Mouse (Mus musculus) MEL (cell line): ENCODE measurements around the gene Spats1.

Experiments used
- BHLHE40 ChIP-seq: IDR thresholded peaks from 2 replicates; pipeline ENCODE4 v1.6.1; 2012; ENCODE audit warnings: low read depth, mild to moderate bottlenecking, inconsistent platforms, low read length, improper control_type of control experiment, borderline replicate concordance
- CTCF ChIP-seq, 3 experiments: IDR thresholded peaks in 2 of 3; conservative IDR thresholded peaks in 1 of 3; 2 replicates each; pipeline ENCODE4 v1.5.1; 2011 to 2012; ENCODE audit warnings: low read length in 3 of 3, low read depth in 2 of 3, mild to moderate bottlenecking in 2 of 3, improper control_type of control experiment in 1 of 3, inconsistent platforms in 1 of 3, mixed read lengths in 1 of 3, moderate library complexity in 1 of 3; ENCODE audit not compliant: control insufficient read depth in 1 of 3, insufficient read depth in 1 of 3, poor library complexity in 1 of 3, severe bottlenecking in 1 of 3
- HCFC1 ChIP-seq: IDR thresholded peaks from 2 replicates; pipeline ENCODE4 v1.6.1; 2012; ENCODE audit warnings: low read depth, mild to moderate bottlenecking, inconsistent platforms, low read length, improper control_type of control experiment, moderate library complexity
- JUND ChIP-seq: IDR thresholded peaks from 2 replicates; pipeline ENCODE4 v1.6.1; 2011; ENCODE audit warnings: low read depth, mild to moderate bottlenecking, improper control_type of control experiment, low read length
- NRF1 ChIP-seq: IDR thresholded peaks from 2 replicates; pipeline ENCODE4 v1.6.1; 2014; ENCODE audit warnings: low read depth, mild to moderate bottlenecking, inconsistent platforms, low read length, improper control_type of control experiment, moderate library complexity; ENCODE audit not compliant: poor library complexity, insufficient read depth, severe bottlenecking
- POLR2A ChIP-seq, 2 experiments: IDR thresholded peaks; 2 replicates each; pipeline ENCODE4 v1.6.1; 2011 to 2012; ENCODE audit warnings: low read length in 2 of 2, mild to moderate bottlenecking in 2 of 2, control low read depth in 1 of 2, improper control_type of control experiment in 1 of 2, low read depth in 1 of 2, moderate library complexity in 1 of 2; ENCODE audit not compliant: control insufficient read depth in 1 of 2, insufficient read depth in 1 of 2, poor library complexity in 1 of 2
- POLR2AphosphoS2 ChIP-seq: IDR thresholded peaks from 2 replicates; pipeline ENCODE4 v1.6.1; 2011; ENCODE audit warnings: low read length, improper control_type of control experiment
- POLR2AphosphoS5 ChIP-seq: IDR thresholded peaks from 2 replicates; pipeline ENCODE4 v1.6.1; 2012; ENCODE audit warnings: low read depth, borderline replicate concordance, mild to moderate bottlenecking, inconsistent platforms, low read length, moderate library complexity, mixed read lengths
- TAL1 ChIP-seq: IDR thresholded peaks from 2 replicates; pipeline ENCODE4 v1.6.1; 2012; ENCODE audit warnings: mild to moderate bottlenecking, inconsistent platforms, low read length, moderate library complexity, mixed read lengths
- TCF12 ChIP-seq: IDR thresholded peaks from 2 replicates; pipeline ENCODE4 v1.6.1; 2014; ENCODE audit warnings: low read depth, mild to moderate bottlenecking, inconsistent platforms, low read length, improper control_type of control experiment, moderate library complexity
- UBTF ChIP-seq: IDR thresholded peaks from 2 replicates; pipeline ENCODE4 v1.6.1; 2012; ENCODE audit warnings: low read depth, mild to moderate bottlenecking, inconsistent platforms, low read length, improper control_type of control experiment, moderate library complexity, borderline replicate concordance; ENCODE audit not compliant: insufficient read depth

- TF ChIP-seq HCFC1: no peak
- TF ChIP-seq POLR2A (IDR thresholded peaks at IDR 0.05; ENCODE audit: control insufficient read depth in 1 of 2, insufficient read depth in 1 of 2, low read depth in 1 of 2, low read length in 2 of 2, poor library complexity in 1 of 2): no peak
- TF ChIP-seq POLR2AphosphoS2: no peak
- no peak for TF ChIP-seq CTCF (IDR thresholded peaks at IDR 0.05 in 2 of 3, conservative IDR thresholded peaks at IDR 0.05 in 1 of 3; ENCODE audit: control insufficient read depth in 1 of 3, insufficient read depth in 1 of 3, low read depth in 2 of 3, low read length in 3 of 3, poor library complexity in 1 of 3, severe bottlenecking in 1 of 3)
- TF ChIP-seq BHLHE40: no peak
- no peak for TF ChIP-seq POLR2AphosphoS5
- TF ChIP-seq TAL1: no peak
- no peak for TF ChIP-seq TCF12
- no peak for TF ChIP-seq JUND
- TF ChIP-seq NRF1: no peak
- TF ChIP-seq UBTF: no peak
Measured at GRCm38 (mm10) chr17:45454794-45455193, 20.4 kb downstream of the Spats1 start.
